ENCODE assay signal across 8 mouse cellular contexts in the genomic region with DNA sequence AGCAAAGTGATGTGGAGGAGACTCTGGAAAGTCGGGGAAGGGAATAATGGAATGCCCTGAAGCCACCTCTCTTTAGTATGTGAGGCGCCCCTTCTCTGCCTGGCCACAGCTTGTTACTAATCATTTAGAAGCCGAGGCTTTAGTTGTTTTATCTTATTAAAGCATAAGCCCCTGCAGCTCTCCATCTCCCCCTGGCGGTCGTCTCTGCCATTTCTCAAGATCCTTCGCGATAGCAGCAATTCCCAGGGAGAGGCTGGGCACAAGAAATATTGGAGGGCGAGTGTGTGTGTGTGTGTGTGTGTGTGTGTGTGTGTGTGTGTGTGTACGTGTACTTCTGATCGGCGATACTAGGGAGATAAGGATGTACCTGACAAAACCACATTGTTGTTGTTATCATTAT. TPM values are rescaled to one million over a fixed set of nuclear protein-coding genes. Genes with fewer than 3 reads are reported as not detected.
DNase-seq lines count a peak whose midpoint lies in the region; ATAC-seq and TF ChIP-seq lines count a peak whose summit lies in the region.

No protein-coding gene starts in this region.

- no peak overlapping the region for H3K4me3 ChIP-seq in G1E (ENCODE audit: low read depth, low read length)
- no peak overlapping the region for H3K4me3 ChIP-seq in cerebellum, adult 2 months (replicated peaks; ENCODE audit: insufficient read depth, low read depth, low read length)
- H3K4me3 ChIP-seq in hindbrain, embryonic 12.5 days, result peak overlapping the region; percentile 33
- peak overlapping the region; percentile 59 for H3K4me3 ChIP-seq in lung, embryonic 16.5 days (ENCODE audit: low read length)

- ATAC-seq in G1E (ENCODE audit: extremely low read depth, insufficient number of reproducible peaks, low FRiP score, poor library complexity, severe bottlenecking), result no peak
- ATAC-seq in hindbrain, embryonic 12.5 days (ENCODE audit: low FRiP score), result no peak
- peak; percentile 16; the same call in 1 of the 2 replicates for ATAC-seq in lung, embryonic 16.5 days (ENCODE audit: low read depth)

- no peak overlapping the region for H3K9ac ChIP-seq in hindbrain, embryonic 12.5 days
- H3K9ac ChIP-seq in lung, embryonic 16.5 days (ENCODE audit: low read length), result peak overlapping the region; percentile 63; the same call in 1 of the 2 replicates

- TF ChIP-seq POLR2A in cerebellum, adult 2 months (IDR thresholded peaks at IDR 0.05; ENCODE audit: borderline replicate concordance, insufficient read depth, low read length), result no peak

- peak overlapping the region; percentile 61 for H3K4me2 ChIP-seq in hindbrain, embryonic 12.5 days (replicated peaks)
- peak overlapping the region; percentile 85 for H3K4me2 ChIP-seq in lung, embryonic 16.5 days (ENCODE audit: low read depth, low read length)

- H3K4me1 ChIP-seq in G1E (ENCODE audit: insufficient read depth, low read depth, low read length), result no peaks in the 10 kb centered on the region
- no peaks in the 10 kb centered on the region for H3K4me1 ChIP-seq in cerebellum, adult 2 months (ENCODE audit: control insufficient read depth, insufficient read depth, low read length)
- peaks cover 7% of the 10 kb centered on the region for H3K4me1 ChIP-seq in hindbrain, embryonic 12.5 days
- H3K4me1 ChIP-seq in lung, embryonic 16.5 days (replicated peaks; ENCODE audit: control insufficient read depth, insufficient read depth, low read length), result peaks cover 17% of the 10 kb centered on the region

- WGBS in cerebellum, adult 2 months, result 2% methylated on average over 11 of the region's 11 CpGs
- 2% methylated on average over 11 of the region's 11 CpGs for WGBS in hindbrain, embryonic 12.5 days
- WGBS in lung, embryonic 16.5 days, result 1% methylated on average over 11 of the region's 11 CpGs

- TF ChIP-seq CTCF in G1E (IDR thresholded peaks at IDR 0.05; ENCODE audit: low read depth, low read length), result peak; percentile 25; the same call in 1 of the 2 replicates
- TF ChIP-seq CTCF in cerebellum, adult 2 months (IDR thresholded peaks at IDR 0.05; ENCODE audit: borderline replicate concordance, insufficient read depth, low read depth, low read length), result peak; percentile 66; the same call in 1 of the 2 replicates

- no peaks in the 10 kb centered on the region for H3K36me3 ChIP-seq in G1E (replicated peaks)
- H3K36me3 ChIP-seq in hindbrain, embryonic 12.5 days, result no peaks in the 10 kb centered on the region
- no peaks in the 10 kb centered on the region for H3K36me3 ChIP-seq in lung, embryonic 16.5 days (ENCODE audit: control insufficient read depth, insufficient read depth, low read length)

- H3K27ac ChIP-seq in cerebellum, adult 2 months (ENCODE audit: insufficient read depth, low read length), result no peak overlapping the region
- no peak overlapping the region for H3K27ac ChIP-seq in hindbrain, embryonic 12.5 days
- peak overlapping the region; percentile 38; the same call in 1 of the 2 replicates for H3K27ac ChIP-seq in lung, embryonic 16.5 days (ENCODE audit: low read length)

- no peak for DNase-seq in G1E (ENCODE audit: low spot score)
- DNase-seq in cerebellum, adult 2 months, result peak; percentile 58 to 75
- DNase-seq in frontal cortex, postnatal 14 days (ENCODE audit: low spot score in 2 of 2), result peak; percentile 49 to 77
- DNase-seq in layer of hippocampus, postnatal 10 days (ENCODE audit: low spot score in 2 of 2), result peak; percentile 82 to 84
- DNase-seq in retina, adult 2 months (ENCODE audit: low read depth, low spot score), result peak; percentile 69
- peak; percentile 66 for DNase-seq in thymus, postnatal 25 days

- H3K27me3 ChIP-seq in G1E (ENCODE audit: insufficient read depth, low read length), result no peaks in the 10 kb centered on the region
- H3K27me3 ChIP-seq in cerebellum, adult 2 months (ENCODE audit: control insufficient read depth, insufficient read depth, low read length), result peaks cover 3% of the 10 kb centered on the region; the same call in 1 of the 2 replicates
- peaks cover 22% of the 10 kb centered on the region for H3K27me3 ChIP-seq in hindbrain, embryonic 12.5 days
- H3K27me3 ChIP-seq in lung, embryonic 16.5 days (ENCODE audit: control insufficient read depth, insufficient read depth, low read depth, low read length), result no peaks in the 10 kb centered on the region

- no peaks in the 10 kb centered on the region for H3K9me3 ChIP-seq in G1E (replicated peaks)
- no peaks in the 10 kb centered on the region for H3K9me3 ChIP-seq in hindbrain, embryonic 12.5 days (replicated peaks)
- no peaks in the 10 kb centered on the region for H3K9me3 ChIP-seq in lung, embryonic 16.5 days (ENCODE audit: control insufficient read depth, low read length)

RNA-seq across cellular contexts. Expression of a gene that starts 0.7 kb away (rescaled TPM):
- not detected in 2 replicates for total RNA-seq in G1E (2014; fragmentation: Nextera tagmentation)
- 0.11 TPM in 1 of 2 replicates, not detected in the other for total RNA-seq in G1E (2017)
- polyA plus RNA-seq in G1E (2012), result not detected in 2 replicates
- 1.6 and 2.0 TPM in 2 replicates for polyA plus RNA-seq in cerebellum, adult 2 months (2012; rRNA removed)
- 1.9 and 2.0 TPM in 2 replicates for polyA plus RNA-seq in hindbrain, embryonic 12.5 days (2016; fragmentation: Nextera tagmentation; extraction: Ambion mirVana)
- total RNA-seq in layer of hippocampus, postnatal 10 days (2021), result 1 to 10 TPM; 1.6 to 2.5 TPM
- 7.7 and 9.2 TPM in 2 replicates for polyA plus RNA-seq in lung, embryonic 16.5 days (2015; fragmentation: Nextera tagmentation; extraction: Ambion mirVana)

Comparison
In these comparisons a context has a peak if more than half of its experiments do, and no peak if none do; other contexts are left out.
1. H3K4me3 ChIP-seq: peak in hindbrain, embryonic 12.5 days (single experiment) and lung, embryonic 16.5 days (single experiment); none in G1E (single experiment) and cerebellum, adult 2 months (single experiment).